Mouse (Mus musculus) embryo, embryonic 10.5 days (tissue): Measurements from ENCODE around the gene Tiparp.

Experiments
- DNase-seq: peaks from one replicate; pipeline ENCODE4 v3.0.0-alpha.2; 2015; ENCODE audit warnings: low spot score

Tiparp gene

DNA sequence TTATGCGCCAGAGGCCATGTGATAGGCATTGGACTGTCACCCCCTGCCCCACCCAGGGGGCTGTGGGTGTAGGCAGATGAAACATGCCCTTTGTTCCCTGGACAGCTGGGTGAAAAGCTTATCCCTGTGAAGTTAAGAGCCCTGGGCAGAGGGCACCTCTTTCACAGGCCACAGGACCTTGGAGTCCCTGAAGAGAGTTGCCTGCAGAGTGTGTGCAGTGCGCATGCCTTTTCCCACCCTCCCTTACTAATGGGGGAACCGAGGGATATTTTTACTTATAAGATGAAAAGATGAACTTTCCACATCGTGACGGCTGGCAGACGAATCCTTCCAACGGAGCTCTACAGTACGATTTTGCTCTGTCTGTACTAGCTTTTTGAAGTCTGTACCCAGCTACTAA lies 57.1 kb downstream of the Tiparp start:
- DNase-seq, result no peak

DNA sequence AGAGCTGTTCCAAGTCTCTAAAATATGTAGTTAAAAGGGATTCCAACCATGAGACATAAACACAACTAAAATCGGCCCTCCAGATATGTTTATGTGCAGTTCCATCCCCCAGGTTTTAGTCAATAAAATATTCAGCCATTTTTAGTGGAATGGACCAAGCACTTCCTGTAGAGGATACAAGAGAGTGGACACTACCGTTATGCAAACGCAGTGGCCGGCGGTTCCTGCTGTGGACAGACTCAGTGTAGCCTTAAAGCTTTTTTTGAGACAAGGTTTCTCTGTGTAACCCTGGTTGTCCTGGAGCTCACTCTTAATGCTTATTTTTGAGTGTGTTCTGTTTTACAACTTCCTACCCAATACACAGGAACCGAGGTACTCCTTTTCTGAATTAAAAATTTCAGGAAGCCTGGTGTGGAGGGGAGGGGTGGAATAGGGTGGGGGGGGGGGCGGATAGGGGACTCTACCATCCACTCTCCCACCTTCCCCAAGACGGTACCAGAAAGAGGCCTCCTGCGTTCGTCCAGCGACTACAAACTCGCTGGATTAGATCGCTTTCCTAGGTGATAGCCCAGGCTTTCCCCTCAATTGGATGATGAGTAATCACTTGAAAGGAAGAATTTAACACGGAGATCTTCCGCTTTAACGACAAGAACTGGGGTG lies 57.7 kb downstream of the Tiparp start:
- DNase-seq, result no peak

DNA sequence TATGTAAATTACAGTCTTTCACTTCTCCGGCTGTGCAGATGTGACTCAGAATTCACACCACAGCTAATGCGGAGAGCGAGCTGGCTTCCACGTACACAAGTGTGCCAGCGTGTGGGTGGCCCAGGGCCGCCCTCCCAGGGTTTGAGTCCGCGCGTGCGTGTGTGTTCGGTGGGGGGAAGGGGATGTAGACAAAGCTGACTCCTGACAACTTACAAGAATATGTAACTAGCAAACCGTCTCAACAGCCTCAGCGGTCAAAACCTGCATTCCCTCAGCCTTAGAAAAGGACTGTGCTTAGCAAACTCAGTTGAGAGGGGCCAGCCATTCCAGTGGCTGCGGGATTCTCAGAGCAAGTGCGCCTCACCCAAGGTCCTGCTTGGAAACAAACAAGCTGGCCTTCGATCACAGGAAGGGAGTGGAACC lies 58.3 kb downstream of the Tiparp start:
- peak; percentile 65 for DNase-seq

DNA sequence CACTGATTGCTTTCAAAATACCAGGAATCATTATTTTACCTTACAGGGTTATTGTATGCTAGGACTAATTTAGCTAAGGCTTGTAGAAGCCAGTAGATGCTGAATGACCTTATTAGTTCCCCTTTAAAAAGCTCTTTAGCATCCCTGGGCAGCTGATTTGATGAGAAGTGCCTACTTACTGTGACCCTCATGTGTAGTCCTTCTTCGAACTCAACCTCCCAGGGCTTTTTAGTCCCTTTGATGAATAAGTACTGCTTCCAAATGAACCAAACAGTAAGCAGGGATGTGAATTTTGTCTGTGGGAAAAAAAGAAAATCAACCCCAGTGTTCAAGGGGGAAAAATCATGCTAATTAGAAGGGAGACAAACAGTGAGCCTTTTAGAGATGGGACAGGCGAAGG lies 58.8 kb downstream of the Tiparp start:
- no peak for DNase-seq

DNA sequence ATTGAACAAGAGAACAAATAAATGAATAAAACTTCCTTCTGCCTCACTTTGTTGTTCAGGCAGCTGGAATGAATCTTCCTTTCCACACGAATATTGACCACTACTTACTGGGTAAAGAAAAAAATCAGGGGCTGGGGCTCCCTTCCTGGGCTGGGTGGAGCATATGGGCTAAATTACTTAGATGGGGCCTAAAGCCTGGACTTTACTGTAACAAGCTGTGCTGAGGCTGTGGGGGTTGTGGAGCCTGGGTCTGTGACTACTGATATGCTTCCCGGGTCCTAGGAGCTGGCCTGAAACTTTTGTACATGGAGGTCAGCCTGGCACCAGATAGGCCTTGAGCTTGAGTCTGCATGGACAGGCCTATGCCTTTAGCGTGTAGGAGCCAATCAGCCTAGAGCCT lies 60.2 kb downstream of the Tiparp start:
- no peak for DNase-seq

DNA sequence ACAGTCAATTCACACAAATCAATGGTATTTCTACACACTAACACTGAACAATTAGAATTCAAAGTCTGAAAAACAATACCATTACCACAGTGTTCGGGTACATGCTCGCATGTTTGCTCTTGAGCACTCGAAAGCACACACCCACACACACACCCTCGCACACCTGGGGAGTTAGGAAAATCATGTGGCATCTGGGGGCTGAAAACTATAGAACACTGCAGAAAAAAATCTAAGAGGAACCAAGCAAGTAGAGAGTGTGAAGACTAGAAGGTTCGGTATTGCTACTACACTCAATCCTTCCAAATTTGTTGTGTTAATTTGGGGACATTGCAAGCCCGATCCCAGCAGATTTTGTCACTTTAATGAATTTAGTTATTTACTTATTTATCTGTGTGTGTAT lies 64.6 kb downstream of the Tiparp start:
- no peak for DNase-seq

DNA sequence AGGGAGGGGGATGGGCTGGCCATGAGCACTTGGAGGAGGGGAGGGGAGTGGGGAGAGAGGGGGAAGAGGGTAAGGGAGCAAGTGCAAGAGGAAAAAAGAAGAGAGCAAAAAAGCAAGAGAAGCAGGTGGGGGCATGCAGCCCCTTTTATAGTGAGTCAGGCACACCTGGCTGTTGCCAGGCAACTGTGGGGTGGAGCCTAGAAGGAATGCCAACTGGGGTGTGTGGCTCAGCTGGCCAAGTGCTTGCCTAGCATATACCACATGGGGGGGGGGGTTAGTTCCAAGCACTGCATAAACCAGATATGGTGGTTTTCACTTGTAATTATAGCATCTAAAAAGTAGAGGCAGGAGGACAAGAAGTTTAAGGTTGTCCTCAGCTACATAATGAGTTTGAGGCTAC lies 66.3 kb downstream of the Tiparp start:
- DNase-seq, result no peak

DNA sequence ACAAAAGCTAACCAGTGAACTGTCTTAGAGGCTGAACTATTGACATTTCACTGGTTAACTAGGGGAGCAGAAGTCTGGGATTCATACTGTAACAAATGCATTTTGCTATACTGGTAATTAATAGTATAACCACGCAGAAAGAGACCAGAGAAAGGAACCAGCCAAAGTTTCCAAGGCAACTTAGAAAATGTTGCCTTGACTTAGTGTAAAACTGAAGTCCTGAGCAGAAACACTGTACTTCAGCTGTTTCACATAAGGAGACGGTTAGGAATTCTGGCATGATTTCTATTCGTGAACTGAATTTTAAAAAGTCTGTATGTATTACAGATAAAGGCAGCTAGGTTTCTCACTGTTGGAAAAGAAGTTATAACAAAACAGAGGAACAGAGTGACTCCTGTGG lies 67.0 kb downstream of the Tiparp start:
- no peak for DNase-seq

DNA sequence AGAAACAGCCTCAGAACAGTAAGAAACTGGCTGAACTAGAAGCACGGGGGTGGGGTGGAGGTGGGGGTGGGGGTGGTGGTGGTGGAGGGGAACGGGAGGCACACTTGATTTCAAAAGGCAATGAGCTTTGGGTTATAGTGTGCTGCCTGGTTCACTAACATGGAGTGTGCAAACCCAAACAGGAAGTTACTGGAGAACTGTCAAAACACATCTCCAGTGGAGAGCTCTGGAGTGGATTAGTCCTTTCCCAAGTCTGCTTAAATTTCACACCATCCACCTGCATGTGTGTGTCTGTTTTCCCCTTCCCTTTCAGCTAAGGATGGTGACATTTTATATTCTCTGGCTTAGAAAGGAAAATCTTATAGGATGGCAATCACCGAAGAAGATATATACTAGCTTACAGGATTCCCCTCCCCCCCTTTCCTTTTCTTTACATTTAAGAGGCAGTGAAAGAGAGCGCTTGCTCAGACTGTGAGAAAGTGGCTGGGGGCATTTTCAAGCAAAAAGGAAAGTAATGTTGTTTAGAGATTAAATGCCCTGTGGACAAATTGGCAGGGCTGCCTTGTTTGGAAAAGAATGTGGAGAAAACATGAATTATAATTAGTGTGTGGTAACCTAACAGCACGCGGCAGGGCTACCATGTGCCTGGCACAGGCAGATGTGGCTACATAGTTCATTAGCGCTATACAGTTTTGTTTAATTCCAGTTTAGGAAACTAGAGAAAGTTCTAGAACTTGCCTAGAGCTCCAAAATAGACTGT lies 70.0 kb downstream of the Tiparp start:
- peak; percentile 22 for DNase-seq

DNA sequence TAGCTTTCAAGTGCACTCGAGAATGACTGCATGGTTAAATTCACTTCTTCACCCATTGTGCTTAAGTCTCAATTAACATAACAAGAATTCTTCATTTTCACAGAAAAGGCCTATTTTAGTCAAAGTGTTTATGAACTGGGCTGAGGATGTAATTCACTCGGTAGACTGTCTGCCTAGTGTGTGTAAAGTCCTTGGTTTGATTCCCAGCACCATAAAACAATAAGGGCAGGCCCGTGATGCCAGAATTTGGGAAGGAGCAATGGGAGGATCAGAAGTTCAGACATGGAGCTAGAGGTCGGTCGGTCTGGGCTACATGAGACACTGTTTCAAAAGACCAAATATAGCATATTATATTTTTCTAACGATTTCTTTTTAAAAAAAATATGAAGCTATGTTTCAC lies 70.9 kb downstream of the Tiparp start:
- no peak for DNase-seq

DNA sequence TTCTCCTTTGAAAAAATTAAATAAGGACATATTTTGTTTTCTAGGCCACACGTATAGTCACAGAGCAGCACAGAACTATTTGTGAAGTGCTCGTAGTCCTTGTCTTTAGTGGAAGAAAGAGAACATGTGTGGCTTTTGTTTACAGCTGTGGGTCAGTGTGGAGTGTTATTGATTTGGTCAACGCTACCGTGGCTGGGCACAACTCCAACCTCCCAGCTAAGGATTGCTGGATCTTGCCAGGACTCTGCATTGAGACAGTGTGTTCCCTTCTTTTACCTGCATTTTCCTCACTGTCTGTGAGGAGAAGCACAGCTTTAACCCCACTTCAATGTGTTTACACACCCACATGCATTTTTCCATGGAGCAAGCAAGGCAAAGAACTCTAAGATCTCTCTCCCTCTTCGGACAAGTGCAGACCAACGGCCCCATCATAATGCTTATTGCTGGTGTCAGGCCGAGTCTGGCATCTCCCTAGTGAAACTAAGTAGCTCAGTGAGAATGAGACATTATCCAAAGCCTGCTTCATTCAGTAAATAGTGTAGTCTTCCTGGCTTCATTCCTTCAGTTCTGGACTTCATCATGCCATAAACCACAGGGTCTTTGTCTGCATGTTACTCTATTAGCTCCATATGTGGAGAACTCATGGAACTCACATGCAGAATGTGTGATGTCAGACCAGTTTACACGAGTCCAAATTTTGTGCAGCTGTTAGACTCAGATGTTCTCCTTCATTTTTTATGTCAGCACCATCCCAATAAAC lies 73.3 kb downstream of the Tiparp start:
- no peak for DNase-seq

DNA sequence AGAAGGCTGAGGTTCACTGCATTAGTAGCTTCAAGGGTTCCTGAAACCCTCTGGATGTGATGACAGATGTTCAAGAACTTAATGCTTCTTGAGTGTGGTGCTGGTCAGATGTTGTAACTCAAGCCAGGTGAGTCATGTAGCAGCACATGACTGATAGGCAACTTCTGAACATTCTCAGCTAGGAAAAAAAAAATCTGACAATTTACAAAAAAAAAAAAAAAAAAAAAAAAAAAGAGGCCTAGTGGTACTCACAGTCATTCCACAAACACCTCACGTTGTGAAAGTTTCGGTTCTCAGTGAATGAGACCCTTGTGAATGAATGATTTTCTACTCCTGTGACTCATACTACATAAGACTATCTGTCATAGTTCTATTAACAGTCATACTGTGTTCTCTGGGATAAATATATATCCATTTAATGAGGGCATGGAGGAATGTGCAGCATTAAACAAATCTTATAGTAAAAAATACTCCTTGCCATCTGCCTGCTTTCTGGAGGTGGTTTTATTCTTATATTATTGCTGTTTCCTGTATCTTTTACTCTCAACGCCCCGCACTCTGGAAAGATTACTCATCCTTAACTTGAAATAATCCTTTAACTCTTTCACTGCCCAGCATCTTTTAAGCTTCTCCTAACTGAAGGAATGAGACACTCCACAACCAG lies 75.3 kb downstream of the Tiparp start:
- DNase-seq, result no peak
